Mouse (Mus musculus): Measurements from ENCODE around the gene Ndufv3. TPM values are rescaled to one million over a fixed set of nuclear protein-coding genes. Genes with fewer than 3 reads are reported as not detected.

Gene Ndufv3
- total RNA-seq, 2 experiments from 2014 or later = 222 to 229 TPM

GRCm38 (mm10) chr17:31563632-31564014 lies 43.7 kb downstream of the Ndufv3 start:
- DNase-seq (ENCODE audit: extremely low spot score in 1 of 2, low spot score in 2 of 2) = peak; percentile 20 to 36
- H3K4me3 ChIP-seq = peak overlapping the region; percentile 46
- peak overlapping the region; percentile 99 for H3K27ac ChIP-seq
- intact Hi-C loops (cut with DNase I) = loop anchor here (2.0 kb wide), 4 partner anchors 27 to 95 kb away; partner anchors contain the start of genes Ndufv3 and U2af1
- no peak for TF ChIP-seq CTCF (IDR thresholded peaks at IDR 0.05)

GRCm38 (mm10) chr17:31564015-31564857 lies 44.3 kb downstream of the Ndufv3 start, which contains the start of gene Pknox1:
Gene Pknox1, plus strand, starts transcription at chr17:31564734.
- intact Hi-C loops (cut with DNase I) = loop anchor here (2.0 kb wide), 3 partner anchors 43 to 95 kb away; partner anchors contain the start of genes Ndufv3 and U2af1
- Histone ChIP-seq H3K4me3 (peak within 1 kb of the TSS; percentile 55), H3K27ac (peak within 1 kb of the TSS; percentile 99)
- peak; percentile 96 to 99 for DNase-seq (ENCODE audit: extremely low spot score in 1 of 2, low spot score in 2 of 2)
- TF ChIP-seq CTCF (IDR thresholded peaks at IDR 0.05) = no peak

- no peak for DNase-seq (ENCODE audit: extremely low spot score in 1 of 2, low spot score in 2 of 2)
These were observed 44.9 kb downstream of the Ndufv3 start for GRCm38 (mm10) chr17:31564858-31565140.

GRCm38 (mm10) chr17:31565141-31566056 lies 45.5 kb downstream of the Ndufv3 start:
- H3K4me3 ChIP-seq = peak overlapping the region; percentile 55
- peak overlapping the region; percentile 95 for H3K27ac ChIP-seq
- peak; percentile 64 to 69 for DNase-seq (ENCODE audit: extremely low spot score in 1 of 2, low spot score in 2 of 2)
- TF ChIP-seq CTCF (IDR thresholded peaks at IDR 0.05) = no peak; the same call in 1 of the 2 replicates
- intact Hi-C loops (cut with DNase I) = loop anchor here (2.0 to 5.0 kb wide), 4 partner anchors 45 to 1267 kb away; partner anchors contain the start of genes Ndufv3, U2af1 and Zfp799

More at GRCm38 (mm10) chr17:31564858-31565140, 44.9 kb downstream of the Ndufv3 start:
- TF ChIP-seq CTCF (IDR thresholded peaks at IDR 0.05) = no peak
- intact Hi-C loops (cut with DNase I) = loop anchor here (2.0 to 5.0 kb wide), 4 partner anchors 44 to 1268 kb away; partner anchors contain the start of genes Ndufv3, U2af1 and Zfp799
- Histone ChIP-seq H3K4me3 (peak overlapping the region; percentile 55), H3K27ac (peak overlapping the region; percentile 95)

- Histone ChIP-seq H3K27ac (peak overlapping the region; percentile 95; the same call in 1 of the 2 replicates), H3K4me3 (peak overlapping the region; percentile 55)
- DNase-seq (ENCODE audit: extremely low spot score in 1 of 2, low spot score in 2 of 2) = no peak
- intact Hi-C loops (cut with DNase I) = loop anchor here (5.0 kb wide), 1 partner anchor 1266 kb away; the partner anchor contains the start of gene Zfp799
- TF ChIP-seq CTCF (IDR thresholded peaks at IDR 0.05) = no peak
These were observed 46.4 kb downstream of the Ndufv3 start for GRCm38 (mm10) chr17:31566276-31566675.

GRCm38 (mm10) chr17:31569756-31570155 lies 49.8 kb downstream of the Ndufv3 start:
- intact Hi-C loops (cut with DNase I) = loop anchor here (5.0 kb wide), 1 partner anchor 1263 kb away; the partner anchor contains the start of gene Zfp799
- no peak overlapping the region for H3K4me3 ChIP-seq
- no peak for DNase-seq (ENCODE audit: extremely low spot score in 1 of 2, low spot score in 2 of 2)
- TF ChIP-seq CTCF (IDR thresholded peaks at IDR 0.05) = no peak
- peak overlapping the region; percentile 15; the same call in 1 of the 2 replicates for H3K27ac ChIP-seq

GRCm38 (mm10) chr17:31570321-31570925 lies 50.5 kb downstream of the Ndufv3 start:
- Histone ChIP-seq H3K27ac (peak overlapping the region; percentile 15; the same call in 1 of the 2 replicates), H3K4me3 (no peak overlapping the region)
- no peak for TF ChIP-seq CTCF (IDR thresholded peaks at IDR 0.05)
- intact Hi-C loops (cut with DNase I) = no loop called here
- peak in 1 of 2 experiments; percentile 21 for DNase-seq (ENCODE audit: extremely low spot score in 1 of 2, low spot score in 2 of 2)

GRCm38 (mm10) chr17:31571689-31572088 lies 51.8 kb downstream of the Ndufv3 start:
- TF ChIP-seq CTCF (IDR thresholded peaks at IDR 0.05) = peak; percentile 13; the same call in 1 of the 2 replicates
- Histone ChIP-seq H3K4me3 (no peak overlapping the region), H3K27ac (no peak overlapping the region)
- intact Hi-C loops (cut with DNase I) = no loop called here
- DNase-seq (ENCODE audit: extremely low spot score in 1 of 2, low spot score in 2 of 2) = no peak

- intact Hi-C loops (cut with DNase I) = no loop called here
These were observed 54.7 kb downstream of the Ndufv3 start for GRCm38 (mm10) chr17:31574662-31575061.

GRCm38 (mm10) chr17:31576394-31577175 lies 56.7 kb downstream of the Ndufv3 start:
- Histone ChIP-seq H3K4me3 (no peak overlapping the region), H3K27ac (no peak overlapping the region)
- intact Hi-C loops (cut with DNase I) = no loop called here
- DNase-seq (ENCODE audit: extremely low spot score in 1 of 2, low spot score in 2 of 2) = no peak
- no peak for TF ChIP-seq CTCF (IDR thresholded peaks at IDR 0.05)

More at GRCm38 (mm10) chr17:31574662-31575061, 54.7 kb downstream of the Ndufv3 start:
- DNase-seq (ENCODE audit: extremely low spot score in 1 of 2, low spot score in 2 of 2) = no peak
- TF ChIP-seq CTCF (IDR thresholded peaks at IDR 0.05) = no peak
- Histone ChIP-seq H3K4me3 (no peak overlapping the region), H3K27ac (no peak overlapping the region)

Measured in left cerebral cortex, adult 2 months (tissue).